Mouse (Mus musculus) hindbrain, embryonic 13.5 days (tissue): ENCODE results near the gene Fam122b. TPM values are rescaled to one million over a fixed set of nuclear protein-coding genes. Genes with fewer than 3 reads are reported as not detected.
"Not testable (repeated sequence)": the region's sequence is repeated elsewhere in the genome, so short reads cannot be mapped to it uniquely, and the experiment has no call there.

Source experiments
- ATAC-seq: fragments of 200-750 bp; cut with Nextera tagmentation; 2 replicates; pipeline ENCODE4 v1.8.0; 2017; ENCODE audit warnings: moderate TSS enrichment; ENCODE audit not compliant: low FRiP score
- H3K27ac ChIP-seq: fragments of 300-500 bp; sonication (generic); 2 replicates; pipeline ENCODE4 v1.5.1; 2015; ENCODE audit warnings: inconsistent platforms, mild to moderate bottlenecking, moderate library complexity
- H3K27me3 ChIP-seq: fragments of 300-500 bp; sonication (generic); 2 replicates; pipeline ENCODE4 v1.6.1; 2015; ENCODE audit warnings: mild to moderate bottlenecking, inconsistent platforms
- H3K36me3 ChIP-seq: fragments of 300-500 bp; sonication (generic); 2 replicates; pipeline ENCODE4 v1.6.1; 2015; ENCODE audit warnings: mild to moderate bottlenecking, inconsistent platforms
- H3K4me1 ChIP-seq: fragments of 300-500 bp; sonication (generic); replicated peaks from 2 replicates; pipeline ENCODE4 v1.6.1; 2015; ENCODE audit warnings: inconsistent platforms
- H3K4me2 ChIP-seq: fragments of 300-500 bp; sonication (generic); 2 replicates; pipeline ENCODE4 v1.6.1; 2015; ENCODE audit warnings: inconsistent platforms, mild to moderate bottlenecking, moderate library complexity
- H3K4me3 ChIP-seq: fragments of 300-500 bp; sonication (generic); 2 replicates; pipeline ENCODE4 v1.5.1; 2015; ENCODE audit warnings: mild to moderate bottlenecking, inconsistent platforms
- H3K9ac ChIP-seq: fragments of 300-500 bp; sonication (generic); 2 replicates; pipeline ENCODE4 v1.6.1; 2015; ENCODE audit warnings: mild to moderate bottlenecking, inconsistent platforms
- H3K9me3 ChIP-seq: fragments of 300-500 bp; sonication (generic); 2 replicates; pipeline ENCODE4 v1.6.1; 2016; ENCODE audit warnings: inconsistent platforms
- WGBS: fragments of 180-500 bp; shearing (Covaris S2); methylation state at CpG from one replicate; pipeline ENCODE4 v1.1.7; 2015; 5-methylcytosine and 5-hydroxymethylcytosine counted together
- polyA plus RNA-seq: library from polyadenylated mRNA; unstranded; fragments of >200 nt; fragmentation: Nextera tagmentation; extraction: Ambion mirVana; gene quantifications from 2 replicates; pipeline ENCODE4 v1.2.1, GENCODE M21; 2015

Gene Fam122b
- polyA plus RNA-seq: 3.4 and 4.0 TPM in 2 replicates

- H3K4me1 ChIP-seq: peaks cover 6% of the 10 kb centered on the region
- no peaks in the 10 kb centered on the region for H3K9me3 ChIP-seq
- 15% methylated on average over 37 of the region's 40 CpGs for WGBS
- H3K27me3 ChIP-seq: no peaks in the 10 kb centered on the region
- peak within 1 kb of the TSS; percentile 69 for H3K9ac ChIP-seq
- peak within 1 kb of the TSS; percentile 61 for H3K4me2 ChIP-seq
- peak within 1 kb of the TSS; percentile 58 for H3K4me3 ChIP-seq
- H3K27ac ChIP-seq: peak within 1 kb of the TSS; percentile 84
- peak; percentile 91 for ATAC-seq
- no peaks in the 10 kb centered on the region for H3K36me3 ChIP-seq
Observed at GRCm38 (mm10) chrX:53269289-53270062, at the start of gene Fam122b. Gene Fam122b, minus strand, starts transcription at chrX:53269805.

GRCm38 (mm10) chrX:53287924-53288323, 18.3 kb upstream of the Fam122b start:
- Histone ChIP-seq H3K4me3 (no peak overlapping the region), H3K9me3 (no peaks in the 10 kb centered on the region), H3K9ac (no peak overlapping the region), H3K4me2 (no peak overlapping the region), H3K4me1 (no peaks in the 10 kb centered on the region), H3K27ac (no peak overlapping the region), H3K36me3 (no peaks in the 10 kb centered on the region), H3K27me3 (no peaks in the 10 kb centered on the region)
- no peak for ATAC-seq
- 77% methylated on average over 5 of the region's 5 CpGs for WGBS

- Histone ChIP-seq H3K4me3 (no peak within 1 kb of the TSS), H3K4me1 (peaks cover 6% of the 10 kb centered on the region; the same call in 1 of the 2 replicates), H3K27me3 (no peaks in the 10 kb centered on the region), H3K9me3 (no peaks in the 10 kb centered on the region), H3K4me2 (no peak within 1 kb of the TSS), H3K9ac (no peak within 1 kb of the TSS), H3K36me3 (no peaks in the 10 kb centered on the region), H3K27ac (no peak within 1 kb of the TSS)
- 62% methylated on average over 1 of the region's 1 CpGs for WGBS
- ATAC-seq: no peak
Observed at GRCm38 (mm10) chrX:53273124-53273523, 3.5 kb upstream of the Fam122b start, which contains the start of gene Fam122c. Gene Fam122c, plus strand, starts transcription at chrX:53273424.

- not testable (repeated sequence) for H3K4me2 ChIP-seq, H3K27ac ChIP-seq, H3K27me3 ChIP-seq, H3K4me3 ChIP-seq, H3K4me1 ChIP-seq, H3K36me3 ChIP-seq, H3K9me3 ChIP-seq, H3K9ac ChIP-seq, ATAC-seq
- 84% methylated on average over 3 of the region's 3 CpGs for WGBS
Observed at GRCm38 (mm10) chrX:53271628-53272027, 2.0 kb upstream of the Fam122b start.

GRCm38 (mm10) chrX:53270063-53270432, 443 bp upstream of the Fam122b start:
- Histone ChIP-seq H3K4me3 (peak overlapping the region; percentile 58), H3K4me1 (peaks cover 6% of the 10 kb centered on the region), H3K27me3 (no peaks in the 10 kb centered on the region), H3K9me3 (no peaks in the 10 kb centered on the region), H3K27ac (no peak overlapping the region), H3K36me3 (no peaks in the 10 kb centered on the region), H3K4me2 (peak overlapping the region; percentile 48), H3K9ac (no peak overlapping the region; the same call in 1 of the 2 replicates)
- WGBS: 23% methylated on average over 10 of the region's 10 CpGs
- ATAC-seq: 0 out of 2 replicates have a peak, but pooled peaks have one; percentile 51

GRCm38 (mm10) chrX:53268856-53269255, 749 bp downstream of the Fam122b start:
- ATAC-seq: peak; percentile 85

GRCm38 (mm10) chrX:53266186-53266585, 3.4 kb downstream of the Fam122b start:
- Histone ChIP-seq H3K4me2 (no peak overlapping the region), H3K36me3 (no peaks in the 10 kb centered on the region), H3K27me3 (no peaks in the 10 kb centered on the region), H3K9me3 (no peaks in the 10 kb centered on the region), H3K27ac (no peak overlapping the region), H3K4me3 (no peak overlapping the region), H3K4me1 (peaks cover 6% of the 10 kb centered on the region), H3K9ac (no peak overlapping the region)
- no peak for ATAC-seq
- 84% methylated on average over 9 of the region's 9 CpGs for WGBS

More at GRCm38 (mm10) chrX:53268856-53269255, 749 bp downstream of the Fam122b start:
- H3K9me3 ChIP-seq: no peaks in the 10 kb centered on the region
- H3K27ac ChIP-seq: no peak overlapping the region
- whole genome bisulfite sequencing: 21% methylated on average over 10 of the region's 10 CpGs
- no peaks in the 10 kb centered on the region for H3K27me3 ChIP-seq
- peaks cover 6% of the 10 kb centered on the region for H3K4me1 ChIP-seq
- no peaks in the 10 kb centered on the region for H3K36me3 ChIP-seq
- H3K4me2 ChIP-seq: peak overlapping the region; percentile 61
- peak overlapping the region; percentile 58 for H3K4me3 ChIP-seq
- H3K9ac ChIP-seq: peak overlapping the region; percentile 69

GRCm38 (mm10) chrX:53255195-53255594, 14.4 kb downstream of the Fam122b start:
- no peak overlapping the region for H3K4me2 ChIP-seq
- no peak overlapping the region for H3K27ac ChIP-seq
- H3K9me3 ChIP-seq: no peaks in the 10 kb centered on the region
- no peaks in the 10 kb centered on the region for H3K36me3 ChIP-seq
- H3K9ac ChIP-seq: no peak overlapping the region
- no peak for ATAC-seq
- H3K4me1 ChIP-seq: no peaks in the 10 kb centered on the region
- H3K4me3 ChIP-seq: no peak overlapping the region
- H3K27me3 ChIP-seq: no peaks in the 10 kb centered on the region

- H3K9ac ChIP-seq: no peak within 1 kb of the TSS
- no peaks in the 10 kb centered on the region for H3K4me1 ChIP-seq
- WGBS: 72% methylated on average over 4 of the region's 4 CpGs
- H3K4me2 ChIP-seq: no peak within 1 kb of the TSS
- no peaks in the 10 kb centered on the region for H3K36me3 ChIP-seq
- H3K27me3 ChIP-seq: no peaks in the 10 kb centered on the region
- no peaks in the 10 kb centered on the region for H3K9me3 ChIP-seq
- ATAC-seq: no peak
- H3K27ac ChIP-seq: no peak within 1 kb of the TSS
- H3K4me3 ChIP-seq: no peak within 1 kb of the TSS
Observed at GRCm38 (mm10) chrX:53240011-53240410, 29.6 kb downstream of the Fam122b start, which contains the start of gene Plac1. Gene Plac1, minus strand, starts transcription at chrX:53240111.

- no peak overlapping the region for H3K27ac ChIP-seq
- H3K4me1 ChIP-seq: no peaks in the 10 kb centered on the region
- H3K27me3 ChIP-seq: no peaks in the 10 kb centered on the region
- no peaks in the 10 kb centered on the region for H3K36me3 ChIP-seq
- H3K9me3 ChIP-seq: no peaks in the 10 kb centered on the region
- no peak overlapping the region for H3K9ac ChIP-seq
- no peak for ATAC-seq
- H3K4me3 ChIP-seq: no peak overlapping the region
- 8% methylated on average over 2 of the region's 2 CpGs for WGBS
- H3K4me2 ChIP-seq: no peak overlapping the region
Observed at GRCm38 (mm10) chrX:53237971-53238370, 31.6 kb downstream of the Fam122b start.

GRCm38 (mm10) chrX:53236404-53236803, 33.2 kb downstream of the Fam122b start:
- H3K4me3 ChIP-seq: no peak overlapping the region
- WGBS: 47% methylated on average over 7 of the region's 7 CpGs
- ATAC-seq: no peak

GRCm38 (mm10) chrX:53233689-53234088, 35.9 kb downstream of the Fam122b start:
- H3K4me2 ChIP-seq: no peak overlapping the region
- WGBS: 29% methylated on average over 4 of the region's 4 CpGs

More at GRCm38 (mm10) chrX:53236404-53236803, 33.2 kb downstream of the Fam122b start:
- H3K9me3 ChIP-seq: no peaks in the 10 kb centered on the region
- no peak overlapping the region for H3K27ac ChIP-seq
- no peak overlapping the region for H3K4me2 ChIP-seq
- H3K4me1 ChIP-seq: no peaks in the 10 kb centered on the region
- H3K27me3 ChIP-seq: no peaks in the 10 kb centered on the region
- no peak overlapping the region for H3K9ac ChIP-seq
- no peaks in the 10 kb centered on the region for H3K36me3 ChIP-seq

GRCm38 (mm10) chrX:53231965-53232364, 37.6 kb downstream of the Fam122b start:
- Histone ChIP-seq H3K27ac (peak overlapping the region; percentile 30; the same call in 1 of the 2 replicates), H3K4me1 (no peaks in the 10 kb centered on the region), H3K36me3 (no peaks in the 10 kb centered on the region), H3K27me3 (no peaks in the 10 kb centered on the region), H3K9me3 (no peaks in the 10 kb centered on the region), H3K4me3 (peak overlapping the region; percentile 28), H3K9ac (peak overlapping the region; percentile 53; the same call in 1 of the 2 replicates), H3K4me2 (peak overlapping the region; percentile 52)
- ATAC-seq: no peak
- 32% methylated on average over 13 of the region's 13 CpGs for WGBS

More at GRCm38 (mm10) chrX:53233689-53234088, 35.9 kb downstream of the Fam122b start:
- Histone ChIP-seq H3K9me3 (no peaks in the 10 kb centered on the region), H3K4me3 (no peak overlapping the region), H3K27ac (no peak overlapping the region), H3K9ac (no peak overlapping the region), H3K36me3 (no peaks in the 10 kb centered on the region), H3K27me3 (no peaks in the 10 kb centered on the region), H3K4me1 (no peaks in the 10 kb centered on the region)
- ATAC-seq: no peak
